Mouse (Mus musculus) kidney, postnatal 0 days (tissue): ENCODE data around the gene Wdr25. TPM values are rescaled to one million over a fixed set of nuclear protein-coding genes. Genes with fewer than 3 reads are reported as not detected.

Source experiments
- ATAC-seq: fragments of 200-750 bp; cut with Nextera tagmentation; replicated peaks from 2 replicates; pipeline ENCODE4 v1.8.0; 2017; ENCODE audit warnings: low read depth, moderate number of reproducible peaks, moderate TSS enrichment, moderate library complexity; ENCODE audit not compliant: low FRiP score
- DNase-seq: peaks from one replicate; pipeline ENCODE4 v3.0.0-alpha.2; 2016; ENCODE audit warnings: low spot score
- H3K27ac ChIP-seq: fragments of 300-500 bp; sonication (generic); 2 replicates; pipeline ENCODE4 v1.5.1; 2014; ENCODE audit warnings: mild to moderate bottlenecking
- H3K27me3 ChIP-seq: fragments of 300-500 bp; sonication (generic); 2 replicates; pipeline ENCODE4 v1.6.1; 2014; ENCODE audit warnings: low read length, mixed read lengths; ENCODE audit not compliant: insufficient read depth
- H3K36me3 ChIP-seq: fragments of 300-500 bp; sonication (generic); 2 replicates; pipeline ENCODE4 v1.6.1; 2014; ENCODE audit warnings: low read length, mixed read lengths; ENCODE audit not compliant: insufficient read depth
- H3K4me1 ChIP-seq: fragments of 300-500 bp; sonication (generic); replicated peaks from 2 replicates; pipeline ENCODE4 v1.6.1; 2014; ENCODE audit warnings: antibody characterized with exemption, low read length, mixed read lengths; ENCODE audit not compliant: insufficient read depth
- H3K4me2 ChIP-seq: fragments of 300-500 bp; sonication (generic); 2 replicates; pipeline ENCODE4 v1.6.1; 2014; ENCODE audit warnings: mild to moderate bottlenecking, low read length, moderate library complexity, mixed read lengths
- H3K4me3 ChIP-seq: fragments of 300-500 bp; sonication (generic); replicated peaks from 2 replicates; pipeline ENCODE4 v1.5.1; 2014; ENCODE audit warnings: low read depth, low read length
- H3K9ac ChIP-seq: fragments of 300-500 bp; sonication (generic); 2 replicates; pipeline ENCODE4 v1.6.1; 2014; ENCODE audit warnings: low read depth, low read length
- H3K9me3 ChIP-seq: fragments of 300-500 bp; sonication (generic); replicated peaks from 2 replicates; pipeline ENCODE4 v1.6.1; 2016; ENCODE audit warnings: low read length, inconsistent platforms, mixed read lengths
- CTCF ChIP-seq: IDR thresholded peaks from 2 replicates; pipeline ENCODE4 v1.5.1; 2016; ENCODE audit warnings: antibody characterized with exemption, low read depth, mild to moderate bottlenecking, moderate library complexity
- WGBS: fragments of 180-500 bp; shearing (Covaris S2); extraction: QIAGEN DNeasy Blood & Tissue Kit; methylation state at CpG from one replicate; pipeline ENCODE4 v1.1.7; 2014; 5-methylcytosine and 5-hydroxymethylcytosine counted together
- polyA plus RNA-seq: library from polyadenylated mRNA; unstranded; fragments of >200 nt; fragmentation: Nextera tagmentation; extraction: Ambion mirVana; gene quantifications from 2 replicates; pipeline ENCODE4 v1.2.1, GENCODE M21; 2015

The Wdr25 gene
- polyA plus RNA-seq, 1 experiment from 2014 or later = 5.3 TPM

GRCm38 (mm10) chr12:108873122-108873521 lies 20.3 kb upstream of the Wdr25 start:
- Histone ChIP-seq H3K27me3 (no peaks in the 10 kb centered on the region), H3K4me1 (no peaks in the 10 kb centered on the region), H3K27ac (no peak overlapping the region), H3K9me3 (no peaks in the 10 kb centered on the region), H3K9ac (no peak overlapping the region), H3K36me3 (peaks cover 44% of the 10 kb centered on the region), H3K4me2 (no peak overlapping the region), H3K4me3 (no peak overlapping the region)
- WGBS = 79% methylated on average over 5 of the region's 5 CpGs
- no peak for DNase-seq
- ATAC-seq = no peak
- no peak for TF ChIP-seq CTCF

GRCm38 (mm10) chr12:108879138-108879537 lies 14.3 kb upstream of the Wdr25 start:
- Histone ChIP-seq H3K4me2 (no peak overlapping the region), H3K9me3 (no peaks in the 10 kb centered on the region), H3K36me3 (peaks cover 38% of the 10 kb centered on the region), H3K27me3 (no peaks in the 10 kb centered on the region), H3K4me3 (no peak overlapping the region), H3K9ac (no peak overlapping the region), H3K4me1 (no peaks in the 10 kb centered on the region), H3K27ac (no peak overlapping the region)
- DNase-seq = no peak
- no peak for TF ChIP-seq CTCF
- no peak for ATAC-seq
- WGBS = 93% methylated on average over 4 of the region's 4 CpGs

- Histone ChIP-seq H3K9ac (no peak overlapping the region), H3K4me3 (no peak overlapping the region), H3K27me3 (no peaks in the 10 kb centered on the region), H3K4me1 (no peaks in the 10 kb centered on the region), H3K9me3 (no peaks in the 10 kb centered on the region), H3K27ac (no peak overlapping the region), H3K36me3 (peaks cover 30% of the 10 kb centered on the region), H3K4me2 (no peak overlapping the region)
- peak; percentile 82 for ATAC-seq
- WGBS = 63% methylated on average over 5 of the region's 5 CpGs
- TF ChIP-seq CTCF = no peak
- peak; percentile 67 for DNase-seq
Measured at GRCm38 (mm10) chr12:108880606-108881005, 12.8 kb upstream of the Wdr25 start.

- WGBS = 83% methylated on average over 3 of the region's 3 CpGs
- no peak for ATAC-seq
- Histone ChIP-seq H3K27ac (no peak overlapping the region), H3K27me3 (no peaks in the 10 kb centered on the region), H3K9me3 (no peaks in the 10 kb centered on the region), H3K4me3 (no peak overlapping the region), H3K4me1 (no peaks in the 10 kb centered on the region), H3K36me3 (peaks cover 29% of the 10 kb centered on the region), H3K9ac (no peak overlapping the region), H3K4me2 (no peak overlapping the region)
- no peak for DNase-seq
- no peak for TF ChIP-seq CTCF
Measured at GRCm38 (mm10) chr12:108881192-108881591, 12.2 kb upstream of the Wdr25 start.

- no peaks in the 10 kb centered on the region for H3K4me1 ChIP-seq
- TF ChIP-seq CTCF = no peak
- no peak overlapping the region for H3K9ac ChIP-seq
- no peaks in the 10 kb centered on the region for H3K9me3 ChIP-seq
- ATAC-seq (no peak), DNase-seq (no peak)
- H3K36me3 ChIP-seq = peaks cover 37% of the 10 kb centered on the region
- H3K27me3 ChIP-seq = no peaks in the 10 kb centered on the region
- no peak overlapping the region for H3K4me3 ChIP-seq
- H3K27ac ChIP-seq = no peak overlapping the region
- H3K4me2 ChIP-seq = no peak overlapping the region
- WGBS = 84% methylated on average over 8 of the region's 8 CpGs
Measured at GRCm38 (mm10) chr12:108882776-108883175, 10.7 kb upstream of the Wdr25 start.

- Histone ChIP-seq H3K27me3 (no peaks in the 10 kb centered on the region), H3K4me2 (no peak overlapping the region), H3K9me3 (no peaks in the 10 kb centered on the region), H3K9ac (no peak overlapping the region), H3K36me3 (peaks cover 36% of the 10 kb centered on the region), H3K27ac (no peak overlapping the region), H3K4me1 (no peaks in the 10 kb centered on the region), H3K4me3 (no peak overlapping the region)
- ATAC-seq (no peak), DNase-seq (no peak)
- WGBS = 87% methylated on average over 1 of the region's 1 CpGs
- no peak for TF ChIP-seq CTCF
Measured at GRCm38 (mm10) chr12:108885906-108886305, 7.5 kb upstream of the Wdr25 start.

GRCm38 (mm10) chr12:108887077-108887476 lies 6.4 kb upstream of the Wdr25 start:
- DNase-seq (no peak), ATAC-seq (no peak)
- Histone ChIP-seq H3K36me3 (peaks cover 32% of the 10 kb centered on the region), H3K4me3 (no peak overlapping the region), H3K4me2 (no peak overlapping the region), H3K9ac (no peak overlapping the region), H3K9me3 (no peaks in the 10 kb centered on the region), H3K27me3 (no peaks in the 10 kb centered on the region), H3K27ac (no peak overlapping the region), H3K4me1 (no peaks in the 10 kb centered on the region)
- no peak for TF ChIP-seq CTCF
- 82% methylated on average over 4 of the region's 4 CpGs for WGBS
